Mouse (Mus musculus) thymus, postnatal 36 days (tissue): ENCODE measurements around the gene Comtd1.

Source experiments
- DNase-seq, 2 experiments: peaks; one replicate each; pipeline ENCODE4 v3.0.0; 2022; ENCODE audit warnings: mixed read lengths in 2 of 2

Gene Comtd1

DNA sequence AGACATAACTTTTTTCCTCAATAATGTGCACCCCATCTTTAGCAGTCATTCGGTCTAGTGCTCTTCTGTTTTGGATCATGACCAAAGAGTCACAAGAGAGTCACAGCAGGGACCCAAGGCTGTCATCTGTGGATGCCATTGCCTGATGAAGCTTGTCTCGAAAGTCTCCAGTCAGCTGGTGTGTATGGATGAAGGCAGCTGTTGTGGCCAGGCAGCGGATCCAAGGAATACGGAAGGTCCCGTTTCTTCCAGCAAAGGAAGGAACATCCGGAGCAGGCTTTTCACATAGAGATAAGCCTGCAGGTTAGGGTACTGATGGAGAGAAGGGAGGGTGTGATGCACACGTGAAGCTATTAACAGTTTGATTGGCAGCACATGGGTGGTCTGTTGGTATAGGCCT, 47.2 kb downstream of the Comtd1 start:
- no peak for DNase-seq

DNA sequence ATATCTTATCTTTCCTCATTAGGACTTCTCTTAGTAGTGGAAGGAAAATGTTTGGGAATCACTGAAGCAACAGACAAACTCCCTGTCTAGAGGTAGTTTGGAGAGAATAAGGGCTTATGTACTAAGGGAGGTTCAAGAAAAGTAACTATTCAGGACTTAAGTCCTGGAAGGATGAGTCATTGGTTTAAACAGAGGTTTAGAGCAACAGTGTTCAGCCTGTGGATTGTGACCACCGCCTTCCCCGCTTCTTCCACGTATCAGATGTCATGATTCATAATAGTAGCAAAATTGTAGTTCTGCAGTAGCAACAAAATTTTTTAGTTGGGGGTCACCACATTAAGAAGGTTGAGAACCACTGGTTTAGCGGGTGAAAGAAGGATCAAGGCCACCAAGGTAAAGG, 48.1 kb downstream of the Comtd1 start:
- no peak for DNase-seq
